Mouse (Mus musculus): ENCODE data around the gene Ybx2. TPM values are rescaled to one million over a fixed set of nuclear protein-coding genes. Genes with fewer than 3 reads are reported as not detected.

Ybx2 gene
- total RNA-seq, 2 experiments from 2014 or later, result 9.3 to 11.4 TPM

Small RNA genes within 50 kb of the gene (microRNA-seq; reads per million reads assigned to microRNA genes)
- not detected for gene Gm44349

Other genes starting within 250 kb of the Ybx2 start
- 10 to 100 TPM in 1 of 2 experiments, 1 to 10 TPM in 1; 7.4 to 10.4 TPM for gene Tnfsf12, start 239.9 kb upstream of the Ybx2 start, total RNA-seq (2021)
- 1 to 10 TPM; 1.1 to 1.3 TPM for gene Tnfsfm13, start 239.7 kb upstream of the Ybx2 start, total RNA-seq (2021)
- 10 to 100 TPM; 33.0 to 33.9 TPM for gene Polr2a, start 177.2 kb upstream of the Ybx2 start, total RNA-seq (2021)
- not detected for gene Slc35g3, start 173.8 kb upstream of the Ybx2 start, total RNA-seq (2021)
- 10 to 100 TPM; 37.1 to 37.5 TPM for gene Zbtb4, start 169.9 kb upstream of the Ybx2 start, total RNA-seq (2021)
- gene Chrnb1, start 139.9 kb upstream of the Ybx2 start, total RNA-seq (2021), result 10 to 100 TPM; 30.6 to 31.2 TPM
- gene Fgf11, start 133.9 kb upstream of the Ybx2 start, total RNA-seq (2021), result 1 to 10 TPM; 3.5 to 4.0 TPM
- gene Tmem102, start 130.2 kb upstream of the Ybx2 start, total RNA-seq (2021), result under 1 TPM; 0.14 to 0.18 TPM
- gene Gm39566, start 120.5 kb upstream of the Ybx2 start, total RNA-seq (2021), result not detected
- gene Spem2, start 117.3 kb upstream of the Ybx2 start, total RNA-seq (2021), result not detected
- not detected for gene Spem1, start 113.6 kb upstream of the Ybx2 start, total RNA-seq (2021)
- gene Nlgn2, start 98.0 kb upstream of the Ybx2 start, total RNA-seq (2021), result 1 to 10 TPM; 1.9 to 2.9 TPM
- gene Tmem256, start 97.3 kb upstream of the Ybx2 start, total RNA-seq (2021), result 100 to 1,000 TPM; 141 to 164 TPM
- 10 to 100 TPM; 10.1 to 12.7 TPM for gene Plscr3, start 89.4 kb upstream of the Ybx2 start, total RNA-seq (2021)
- gene Tnk1, start 77.1 kb upstream of the Ybx2 start, total RNA-seq (2021), result under 1 TPM in 1 of 2 experiments, not detected in 1; 0.07 TPM
- gene Tmem95, start 57.8 kb upstream of the Ybx2 start, total RNA-seq (2021), result not detected
- gene Kctd11, start 54.4 kb upstream of the Ybx2 start, total RNA-seq (2021), result 1 to 10 TPM; 1.3 to 1.5 TPM
- gene Acap1, start 40.3 kb upstream of the Ybx2 start, total RNA-seq (2021), result under 1 TPM; 0.21 to 0.30 TPM
- under 1 TPM; 0.24 to 0.25 TPM for gene 2810408A11Rik, start 34.8 kb upstream of the Ybx2 start, total RNA-seq (2021)
- gene Neurl4, start 34.7 kb upstream of the Ybx2 start, total RNA-seq (2021), result 10 to 100 TPM; 25.9 to 27.4 TPM
- gene Gps2, start 21.9 kb upstream of the Ybx2 start, total RNA-seq (2021), result 10 to 100 TPM; 50.8 to 55.8 TPM
- gene Eif5a, start 13.8 kb upstream of the Ybx2 start, total RNA-seq (2021), result 100 to 1,000 TPM; 408 to 425 TPM
- gene Slc2a4, start 12.4 kb downstream of the Ybx2 start, total RNA-seq (2021), result 100 to 1,000 TPM; 424 to 439 TPM
- not detected for gene Cldn7, start 29.0 kb downstream of the Ybx2 start, total RNA-seq (2021)
- 100 to 1,000 TPM; 222 to 237 TPM for gene Ctdnep1, start 45.4 kb downstream of the Ybx2 start, total RNA-seq (2021)
- gene Elp5, start 46.7 kb downstream of the Ybx2 start, total RNA-seq (2021), result 10 to 100 TPM; 35.1 to 35.3 TPM
- gene Gabarap, start 55.3 kb downstream of the Ybx2 start, total RNA-seq (2021), result 100 to 1,000 TPM; 211 to 222 TPM
- gene Phf23, start 60.0 kb downstream of the Ybx2 start, total RNA-seq (2021), result 10 to 100 TPM; 18.0 to 19.2 TPM
- gene Dvl2, start 64.8 kb downstream of the Ybx2 start, total RNA-seq (2021), result 1 to 10 TPM; 3.5 to 4.3 TPM
- gene Acadvl, start 79.6 kb downstream of the Ybx2 start, total RNA-seq (2021), result 100 to 1,000 TPM; 319 to 378 TPM
- gene Dlg4, start 81.1 kb downstream of the Ybx2 start, total RNA-seq (2021), result 1 to 10 TPM; 3.4 to 5.3 TPM
- not detected for gene Asgr1, start 118.3 kb downstream of the Ybx2 start, total RNA-seq (2021)
- under 1 TPM in 1 of 2 experiments, not detected in 1; 0.47 TPM for gene Asgr2, start 156.8 kb downstream of the Ybx2 start, total RNA-seq (2021)
- 1 to 10 TPM in 1 of 2 experiments, under 1 TPM in 1; 0.87 to 2.0 TPM for gene Mgl2, start 194.5 kb downstream of the Ybx2 start, total RNA-seq (2021)
- 1 to 10 TPM; 3.2 to 3.3 TPM for gene Clec10a, start 220.4 kb downstream of the Ybx2 start, total RNA-seq (2021)

All from gastrocnemius, adult 18-20 months (tissue).